Mouse (Mus musculus): ENCODE results near the gene Basp1.
"Not testable (repeated sequence)": the region's sequence is repeated elsewhere in the genome, so short reads cannot be mapped to it uniquely, and the experiment has no call there.

The Basp1 gene

DNA sequence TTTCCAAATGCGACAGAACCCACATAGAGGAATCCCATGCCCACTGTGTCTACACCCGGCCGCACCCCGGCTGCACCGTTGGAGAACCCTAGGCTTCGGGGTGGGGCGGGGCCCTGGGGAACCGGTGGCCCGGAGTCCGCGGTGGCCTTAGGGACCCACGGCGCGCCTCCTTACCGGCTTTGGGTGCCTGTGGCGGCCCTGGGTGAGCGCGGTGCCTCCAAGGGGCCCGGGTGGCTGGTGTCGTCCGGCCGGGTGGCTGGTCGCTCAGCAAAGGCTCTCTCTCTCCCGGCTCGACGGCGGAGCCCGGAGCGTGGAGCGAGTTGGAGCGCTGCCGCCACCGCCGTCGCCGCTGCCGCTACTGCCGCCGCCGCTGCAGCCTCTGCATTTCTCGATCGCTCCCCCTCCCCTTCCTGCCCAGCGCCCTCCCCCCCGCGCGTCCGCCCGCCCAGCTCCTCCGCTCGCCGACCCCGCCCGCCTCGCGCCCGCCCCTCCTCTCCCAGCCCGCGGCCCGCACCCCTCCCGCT is at the start of gene Basp1:
Basp1 (minus strand) TSS at position 387 of the 524 bp plus-strand sequence.
- DNase-seq (ENCODE audit: low read depth): peak; percentile 78

DNA sequence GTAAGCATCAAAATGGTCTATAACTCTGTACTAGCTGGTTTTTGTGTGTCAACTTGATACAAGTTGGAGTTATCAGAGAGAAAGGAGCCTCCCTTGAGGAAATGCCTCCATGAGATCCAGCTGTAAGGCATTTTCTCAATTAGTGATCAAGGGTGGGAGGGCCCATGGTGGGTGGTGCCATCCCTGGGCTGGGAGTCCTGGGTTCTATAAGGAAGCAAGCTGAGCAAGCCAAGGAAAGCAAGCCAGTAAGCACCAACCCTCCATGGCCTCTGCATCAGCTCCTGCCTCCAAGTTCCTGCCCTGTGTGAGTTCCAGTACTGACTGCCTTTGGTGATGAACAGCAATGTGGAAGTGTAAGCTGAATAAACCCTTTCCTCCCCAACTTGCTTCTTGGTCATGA is 49.5 kb upstream of the Basp1 start:
- not testable (repeated sequence) for DNase-seq (ENCODE audit: low read depth)

DNA sequence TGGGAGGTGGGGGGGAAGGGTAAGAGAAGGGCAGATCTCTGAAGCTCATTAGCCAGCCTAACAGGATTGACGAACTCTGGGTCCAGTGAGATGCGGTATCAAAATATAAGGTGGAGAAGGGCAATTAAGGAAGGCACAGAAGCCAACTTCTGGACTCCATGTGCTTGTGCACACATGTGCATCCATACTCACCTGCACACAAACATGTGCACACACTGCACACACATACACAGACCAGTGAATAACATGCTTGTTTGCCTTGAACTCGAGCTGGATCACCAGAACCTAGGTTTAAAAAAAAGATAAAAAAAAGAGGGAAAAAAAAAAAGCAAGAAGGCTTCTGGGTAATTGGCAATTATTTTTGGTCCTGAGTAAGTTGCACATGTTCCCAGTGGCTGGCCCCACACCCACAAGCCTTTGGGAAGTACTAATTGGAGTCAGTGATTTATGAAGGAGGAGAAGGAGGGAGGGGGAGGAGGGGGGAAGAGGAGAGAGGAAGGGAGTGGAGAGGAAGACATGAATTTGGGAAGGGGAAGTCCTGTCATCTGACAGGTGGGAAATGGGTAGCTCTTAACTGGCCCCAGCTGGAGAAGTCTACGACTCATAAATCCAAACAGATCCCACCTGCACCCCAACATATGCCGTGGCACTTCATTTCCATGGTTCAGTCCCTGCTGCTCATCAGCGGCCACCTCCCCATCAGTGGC is 48.6 kb upstream of the Basp1 start:
- DNase-seq (ENCODE audit: low read depth): no peak

DNA sequence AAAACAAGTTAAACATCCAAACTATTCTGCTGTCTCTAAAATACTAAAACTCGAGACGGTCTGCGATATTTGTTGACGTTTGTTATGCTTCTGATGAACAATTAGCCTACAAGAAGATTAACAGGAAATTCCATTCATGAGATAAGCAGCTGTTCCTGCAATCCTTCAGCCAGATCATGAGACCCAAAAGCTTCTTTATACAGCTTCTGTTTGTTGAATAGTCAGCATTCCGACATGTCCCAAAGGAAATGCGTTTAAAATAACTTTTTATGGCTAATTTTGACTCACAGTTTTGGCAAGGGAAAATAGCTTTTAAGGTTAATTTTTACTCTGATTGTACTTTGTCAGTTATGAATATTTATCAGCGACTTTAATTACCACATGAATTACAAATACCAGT is 46.3 kb upstream of the Basp1 start:
- DNase-seq (ENCODE audit: low read depth): peak; percentile 53

DNA sequence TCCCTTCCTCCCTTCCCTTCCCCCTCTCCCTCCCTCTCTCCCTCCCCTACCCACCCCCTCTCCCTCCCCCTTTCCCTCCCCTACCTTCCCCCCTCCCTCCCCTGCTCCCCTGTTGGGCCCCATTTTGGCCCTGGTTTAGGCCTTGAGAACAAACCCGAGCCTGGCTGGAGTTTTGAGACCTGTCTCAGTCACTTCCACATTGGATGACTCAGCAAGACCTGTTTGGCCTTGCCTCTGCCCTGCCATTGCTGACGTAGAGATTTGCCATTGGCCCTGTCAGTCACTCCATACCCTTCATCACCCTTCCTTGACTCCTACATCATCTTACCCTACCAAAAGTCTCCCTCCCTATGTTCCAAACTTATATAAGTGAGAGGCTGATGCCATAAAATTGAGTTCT is 43.9 kb upstream of the Basp1 start:
- DNase-seq (ENCODE audit: low read depth): peak; percentile 49

DNA sequence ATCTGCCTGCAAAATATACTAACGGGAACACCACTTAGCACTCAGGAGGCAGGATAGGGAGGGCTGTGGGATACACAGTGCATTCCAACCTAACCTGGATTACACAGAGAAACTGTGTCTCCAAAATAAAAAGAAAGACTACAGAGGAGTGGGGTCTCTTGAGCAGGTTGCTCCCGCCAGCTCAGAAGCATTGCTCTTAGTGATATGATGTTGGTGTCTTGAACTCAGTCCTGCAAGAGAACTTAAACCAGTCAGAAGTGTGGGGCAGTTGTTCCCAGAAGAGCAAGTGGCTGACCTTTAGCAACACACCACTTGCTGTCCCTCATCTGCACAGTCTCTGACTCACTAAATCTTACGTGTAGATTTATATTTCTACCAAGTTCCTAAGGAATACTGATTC is 40.0 kb upstream of the Basp1 start:
- no peak for DNase-seq (ENCODE audit: low read depth)

DNA sequence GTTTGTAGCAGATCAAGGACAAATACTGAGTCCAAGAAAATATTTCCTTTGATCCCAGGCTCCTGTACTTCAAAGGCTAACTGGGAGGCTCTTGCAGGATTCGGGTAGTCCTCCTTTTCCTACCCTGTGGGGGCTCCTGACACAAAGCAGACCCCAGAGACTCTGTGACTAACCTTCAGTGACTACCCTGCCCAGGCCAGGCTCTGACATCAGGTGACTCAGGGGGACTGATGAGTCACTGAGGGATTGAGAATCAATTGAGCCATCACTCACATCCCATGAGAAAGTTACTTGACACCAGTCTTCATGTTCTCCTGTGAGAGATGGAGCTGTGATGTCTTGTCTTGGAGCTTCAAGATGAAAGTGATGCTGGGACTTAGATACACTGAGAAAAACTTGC is 35.8 kb upstream of the Basp1 start:
- DNase-seq (ENCODE audit: low read depth): peak; percentile 67

DNA sequence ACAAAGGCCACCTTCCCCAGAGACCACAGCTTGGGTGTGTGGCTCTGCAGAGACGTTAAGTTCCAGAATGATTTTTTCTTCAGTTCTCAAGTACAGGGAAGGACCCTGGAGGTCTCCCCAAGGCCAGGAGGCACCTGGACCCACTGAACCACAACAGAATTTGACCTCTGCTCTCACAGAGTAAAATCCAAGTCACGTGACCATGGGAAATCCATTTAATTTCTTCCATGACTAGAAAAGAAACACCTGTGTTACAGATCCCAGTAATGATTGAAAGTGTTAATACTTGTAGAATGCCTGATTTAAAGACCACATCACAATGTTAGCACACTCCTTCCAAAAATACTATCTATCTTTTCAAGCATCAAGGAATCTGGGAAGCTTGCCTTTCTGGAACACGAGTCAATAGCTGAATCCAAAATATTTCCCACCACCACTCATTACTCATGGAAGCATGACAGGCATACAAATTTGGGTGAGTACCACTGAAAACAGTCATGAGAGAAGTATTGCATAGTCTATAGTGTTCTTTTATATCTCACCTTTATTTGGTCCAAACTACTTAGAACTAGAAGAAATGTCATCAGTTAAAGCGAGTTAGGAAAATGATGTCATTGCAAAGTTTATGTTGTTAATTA is 35.3 kb upstream of the Basp1 start:
- DNase-seq (ENCODE audit: low read depth): peak; percentile 92

DNA sequence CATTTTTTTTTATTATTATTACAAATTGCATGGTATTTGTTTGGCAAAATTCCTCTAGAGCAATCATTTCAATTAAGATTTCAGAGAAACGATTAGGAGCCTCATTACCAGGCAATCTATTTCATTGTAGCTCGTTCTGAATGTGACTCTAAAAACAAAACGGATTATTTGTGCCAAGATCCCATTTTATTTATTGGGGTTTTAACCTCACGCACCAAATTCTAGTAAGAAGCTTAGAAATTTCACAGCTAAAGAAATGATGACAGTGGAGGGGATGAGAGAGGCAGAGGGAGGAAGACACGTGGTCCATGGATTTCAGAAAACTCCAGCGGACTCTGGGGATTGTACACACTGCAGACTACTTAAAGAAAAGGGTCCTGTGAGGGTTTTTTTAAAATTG is 33.6 kb upstream of the Basp1 start:
- no peak for DNase-seq (ENCODE audit: low read depth)

DNA sequence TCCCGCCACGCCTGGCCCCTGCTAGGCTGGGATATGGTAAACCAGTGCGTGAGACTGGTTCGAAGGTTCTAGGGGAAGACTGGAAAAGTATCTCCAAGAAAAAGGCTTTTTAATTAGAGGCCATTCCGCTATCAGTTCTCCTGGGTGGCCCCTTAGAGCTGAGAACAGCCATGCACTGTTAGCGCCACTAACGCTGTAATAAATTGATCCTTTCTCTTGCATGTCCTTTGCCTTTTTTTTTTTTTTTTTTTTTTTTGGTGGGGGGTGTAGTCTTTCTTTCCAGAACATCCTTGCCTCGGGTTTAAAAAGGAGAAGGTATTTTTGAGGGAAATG is 32.6 kb upstream of the Basp1 start:
- DNase-seq (ENCODE audit: low read depth): no peak

DNA sequence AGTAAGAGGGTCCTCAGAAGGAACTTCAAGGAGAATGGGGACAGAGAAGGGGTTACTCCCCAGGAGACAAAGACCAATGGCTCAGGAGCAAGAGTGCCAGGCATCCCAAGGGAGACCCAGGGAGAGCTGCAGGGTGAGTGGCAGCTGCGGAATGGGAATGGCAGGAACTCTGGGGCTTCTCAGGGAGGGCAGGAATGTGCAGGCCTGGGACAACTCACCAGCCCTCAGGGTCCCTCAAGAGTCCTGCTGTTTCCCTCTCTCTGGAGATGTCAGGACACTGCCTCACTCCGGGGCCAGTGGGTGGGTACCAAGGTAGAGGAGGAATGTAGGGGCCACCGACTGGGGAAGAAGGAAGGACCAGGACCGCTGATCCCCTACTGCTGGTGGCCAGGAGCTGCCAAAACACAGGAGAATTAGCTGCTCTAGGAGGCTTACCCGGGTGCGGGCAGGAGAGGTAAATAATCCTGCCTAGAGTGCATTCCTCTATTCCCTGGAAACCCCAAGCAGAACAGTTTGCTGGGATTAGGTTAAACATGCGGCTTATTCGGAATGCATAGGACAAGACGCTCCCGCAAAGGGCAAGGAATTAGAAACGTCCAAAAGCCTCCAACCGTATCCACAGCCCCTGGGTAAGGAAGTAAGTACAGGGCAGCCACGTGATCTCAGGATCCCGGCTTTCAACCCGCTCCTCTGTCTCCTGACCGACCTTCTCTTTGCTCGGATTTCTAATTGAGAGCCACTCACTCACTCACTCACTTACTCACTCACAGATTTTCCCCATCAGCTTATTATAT is 32.0 kb upstream of the Basp1 start:
- no peak for DNase-seq (ENCODE audit: low read depth)

DNA sequence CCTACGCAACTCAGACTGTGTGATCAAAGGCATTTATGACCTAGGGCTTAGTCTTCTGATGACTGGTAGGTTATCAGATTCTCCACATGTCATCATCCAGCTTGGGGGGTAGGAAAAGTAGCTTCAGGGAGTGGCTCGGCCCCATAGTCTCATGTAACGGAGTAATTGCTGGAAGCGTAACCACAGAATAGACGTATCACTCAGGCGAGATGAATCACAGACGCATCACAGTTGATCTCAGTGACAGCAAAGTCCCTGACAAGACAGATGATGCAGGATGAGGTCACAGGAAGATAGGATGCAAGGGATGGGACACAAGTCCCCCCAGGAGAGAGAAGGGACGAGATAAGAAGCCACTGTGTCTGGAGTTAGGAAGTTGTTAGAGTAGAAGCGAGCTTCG is 30.6 kb upstream of the Basp1 start:
- no peak for DNase-seq (ENCODE audit: low read depth)

DNA sequence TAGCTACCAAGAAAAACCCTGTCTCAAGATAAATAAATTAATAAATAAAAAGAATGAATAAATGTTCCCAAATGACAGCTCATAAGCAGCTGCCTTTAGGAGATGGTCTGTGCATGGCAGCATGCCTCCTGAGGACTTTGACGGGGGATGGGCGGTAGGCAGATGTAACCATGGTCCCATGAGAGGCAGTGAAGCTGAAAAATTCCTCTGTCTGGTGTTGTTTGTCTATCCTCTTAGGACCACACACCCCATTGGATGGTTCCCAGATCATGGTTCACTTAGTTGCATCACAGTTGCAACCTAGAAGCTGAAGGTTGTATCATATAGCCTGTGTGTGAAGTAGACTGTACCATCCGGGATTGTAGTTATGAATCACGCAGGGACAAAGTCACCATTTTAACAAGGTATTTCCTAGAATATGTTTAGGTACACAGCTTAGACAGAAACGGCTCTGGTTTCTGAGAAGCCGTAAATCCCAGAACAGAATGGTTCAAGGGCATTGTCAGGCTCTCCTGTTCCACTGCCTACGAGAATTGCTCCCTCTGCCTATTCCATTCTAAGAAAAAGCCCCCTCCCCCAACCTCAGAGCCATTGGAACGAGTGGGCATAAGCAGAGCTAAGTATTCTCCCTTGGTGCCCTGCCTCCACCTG is 29.7 kb upstream of the Basp1 start:
- peak; percentile 39 for DNase-seq (ENCODE audit: low read depth)

DNA sequence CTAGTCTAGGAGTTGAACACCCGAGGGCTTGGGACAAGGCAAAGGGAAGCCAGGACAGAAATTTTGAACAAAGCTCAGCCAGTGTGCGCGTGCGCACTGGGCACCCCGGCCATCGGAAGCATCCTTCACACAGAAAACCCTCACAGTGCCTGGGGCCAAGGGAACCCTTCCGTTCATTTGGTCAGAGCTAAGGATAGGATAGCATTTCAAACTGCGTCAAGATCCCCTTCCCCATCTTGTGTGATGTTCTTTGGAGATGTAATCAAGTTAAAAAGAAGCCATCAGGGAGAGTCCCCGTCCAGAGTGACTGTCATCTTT is 28.3 kb upstream of the Basp1 start:
- DNase-seq (ENCODE audit: low read depth): no peak

DNA sequence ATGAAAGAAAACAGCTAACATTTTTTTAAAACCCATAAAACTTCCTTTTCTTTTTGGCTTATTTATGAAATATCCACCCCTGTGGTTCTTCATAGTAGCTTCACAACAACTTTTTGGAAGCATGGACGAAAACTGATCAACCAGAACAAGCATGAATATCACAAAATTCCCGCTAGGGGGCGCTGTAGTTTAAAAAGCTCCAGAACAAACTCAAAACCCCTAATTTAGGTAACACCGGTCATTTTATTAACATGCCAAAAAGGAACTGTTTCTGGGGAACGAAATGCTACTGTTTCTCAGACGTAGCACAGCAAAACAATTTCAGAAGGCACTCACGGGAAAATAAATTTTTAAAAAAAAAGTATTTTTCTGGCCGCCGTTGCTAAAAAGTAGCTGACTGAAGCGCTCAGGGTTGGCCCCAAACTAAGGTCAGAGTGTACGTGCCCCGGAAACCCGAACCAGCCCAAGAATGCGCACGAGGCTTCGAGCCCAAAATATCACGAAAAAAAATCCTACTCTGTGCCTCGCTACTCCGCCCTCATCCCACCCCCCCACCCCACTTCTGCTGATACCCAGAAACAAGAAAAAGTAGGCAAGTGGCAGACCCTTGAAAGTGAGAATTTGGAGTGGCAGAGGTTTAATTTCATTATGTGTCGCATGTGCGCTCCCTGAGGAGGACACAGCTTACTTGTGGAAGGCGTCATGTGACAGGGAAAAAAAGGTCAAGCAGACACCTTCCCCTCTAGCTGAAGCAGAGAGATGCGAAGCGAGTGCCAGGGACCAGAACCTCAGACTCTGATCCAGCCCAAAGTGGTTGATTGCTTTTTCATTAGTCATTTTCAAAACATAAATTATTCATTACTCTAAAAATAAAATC is 27.7 kb upstream of the Basp1 start:
- DNase-seq (ENCODE audit: low read depth): peak; percentile 94

DNA sequence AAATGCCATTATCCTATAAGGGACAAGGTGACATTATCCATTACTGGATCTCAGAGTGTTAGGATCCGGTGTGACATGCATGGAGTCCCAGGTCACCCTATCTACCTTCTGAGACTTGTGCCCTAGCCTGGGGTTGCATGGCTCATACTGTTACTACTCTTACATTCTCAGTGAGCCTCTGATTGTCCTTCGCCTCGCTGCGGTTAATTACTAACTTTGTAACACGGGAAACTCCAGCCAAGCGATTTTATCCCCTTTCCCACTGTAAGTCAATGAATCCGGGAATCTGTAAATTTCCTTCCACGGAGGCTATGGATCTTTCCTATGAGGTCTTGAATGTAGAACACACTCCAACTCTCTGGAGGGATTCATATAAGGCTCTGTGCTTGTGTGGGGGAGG is 26.8 kb upstream of the Basp1 start:
- DNase-seq (ENCODE audit: low read depth): no peak

DNA sequence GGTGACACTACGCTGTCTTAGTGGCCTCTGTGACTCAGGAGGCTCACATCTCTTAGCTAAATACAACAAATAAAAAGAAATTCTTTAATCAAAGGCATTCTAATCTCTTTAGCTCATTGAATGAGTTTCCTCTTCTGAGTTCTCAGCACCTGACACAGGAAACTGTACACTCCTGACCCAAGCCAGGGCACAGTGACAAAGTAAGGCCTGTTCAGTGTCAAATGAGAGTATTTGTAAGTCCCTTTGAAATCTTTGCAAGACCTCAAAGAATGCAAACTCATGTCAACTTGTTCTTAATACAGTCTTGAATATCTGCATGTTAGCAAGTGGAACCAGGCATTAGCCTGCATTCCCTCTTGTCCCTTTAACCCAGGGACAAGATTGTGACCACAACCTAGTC is 18.8 kb upstream of the Basp1 start:
- DNase-seq (ENCODE audit: low read depth): no peak

DNA sequence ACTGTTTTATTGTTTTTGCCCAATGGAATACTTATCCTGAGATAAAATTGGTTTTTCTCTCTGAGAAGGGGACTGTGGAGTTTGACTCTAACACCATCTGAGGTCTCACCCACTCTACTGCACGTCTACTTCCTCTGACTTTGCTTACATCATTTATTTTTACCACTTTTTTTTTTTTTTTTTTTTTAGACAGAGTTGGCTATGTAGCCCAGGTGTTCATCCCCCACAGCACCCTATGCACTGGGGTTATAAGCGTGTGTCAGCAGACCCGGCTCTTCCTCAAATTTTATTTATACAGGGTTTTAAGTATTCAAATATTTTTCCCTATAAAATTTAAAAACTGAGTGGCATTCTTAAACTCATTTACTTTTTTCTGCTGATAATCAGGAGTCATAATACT is 16.6 kb upstream of the Basp1 start:
- no peak for DNase-seq (ENCODE audit: low read depth)

DNA sequence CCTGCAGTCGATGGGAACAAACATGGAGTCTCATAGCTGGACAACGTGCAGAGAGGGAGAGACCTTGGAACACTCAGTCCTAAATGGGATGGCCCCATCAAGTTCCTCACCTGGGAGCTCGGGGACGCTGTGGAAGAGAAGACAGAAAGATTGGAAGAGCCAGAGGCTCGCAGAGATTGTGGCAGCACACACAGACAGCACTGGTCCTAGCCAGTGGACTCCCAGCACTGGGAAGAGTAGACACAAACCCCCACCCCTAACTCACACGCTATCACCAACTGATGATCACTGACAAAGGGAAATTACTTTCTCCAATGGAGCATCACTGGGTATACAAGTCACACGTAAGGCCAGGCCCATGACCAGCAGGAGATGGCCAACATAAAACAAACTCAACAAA is 15.4 kb upstream of the Basp1 start:
- no peak for DNase-seq (ENCODE audit: low read depth)

DNA sequence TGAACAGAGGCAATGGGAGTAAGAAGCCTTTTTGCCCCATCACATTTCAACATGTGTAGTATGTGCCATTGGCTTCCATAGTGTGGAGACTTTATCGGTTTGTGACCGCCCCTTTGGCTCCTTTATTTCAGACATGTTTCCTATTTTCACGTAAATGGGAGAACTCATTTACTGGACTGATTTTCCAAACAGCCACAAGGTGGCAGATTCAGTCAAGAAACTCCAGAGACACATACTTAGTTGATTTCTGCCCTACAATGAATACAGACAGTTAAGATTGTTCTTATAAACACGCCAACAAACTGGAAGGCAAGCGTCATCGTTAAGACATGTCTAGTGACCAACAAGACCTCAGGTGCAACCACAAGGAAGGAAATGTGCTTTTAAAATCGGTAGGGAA is 15.0 kb upstream of the Basp1 start:
- DNase-seq (ENCODE audit: low read depth): peak; percentile 85

DNA sequence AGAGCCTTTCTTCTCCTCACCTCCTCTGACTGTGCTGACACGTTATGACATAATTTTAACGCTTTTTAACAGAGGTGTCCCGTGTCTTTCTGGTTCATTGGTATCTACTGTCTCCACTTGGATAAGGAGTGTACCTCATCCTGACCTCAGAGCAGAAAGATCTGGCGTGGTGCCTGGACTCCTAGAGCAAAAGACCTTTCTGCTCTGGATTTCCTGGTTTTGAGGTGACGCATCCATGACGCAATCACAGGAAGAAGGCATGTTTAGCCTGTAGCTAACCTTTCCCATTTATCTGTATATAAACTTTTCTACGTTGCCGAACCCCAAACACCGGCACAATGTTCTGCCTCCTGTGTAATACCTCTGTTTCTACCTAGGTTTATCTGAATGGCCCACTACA is 6.7 kb upstream of the Basp1 start:
- DNase-seq (ENCODE audit: low read depth): peak; percentile 56

DNA sequence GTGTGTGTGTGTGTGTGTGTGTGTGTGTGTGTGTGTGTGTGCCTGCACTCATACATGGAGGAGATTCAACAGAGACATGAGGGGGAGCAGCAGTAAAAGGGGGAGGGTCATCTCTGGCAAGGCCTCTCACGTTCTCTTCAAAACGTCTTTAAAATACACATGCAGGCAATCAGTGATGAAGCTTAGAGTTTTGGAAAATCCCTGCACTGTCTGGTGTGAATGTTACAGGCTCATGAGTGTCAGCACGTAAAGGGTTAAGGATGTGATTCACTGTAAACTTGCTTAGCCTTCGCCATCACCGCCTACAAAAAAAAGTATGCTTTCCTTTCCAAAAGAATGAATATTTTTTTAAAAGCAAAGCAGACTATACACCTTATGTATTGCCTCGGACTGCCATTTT is 2.8 kb upstream of the Basp1 start:
- no peak for DNase-seq (ENCODE audit: low read depth)

Data from NIH3T3 (cell line).